Mouse (Mus musculus) intestine, embryonic 15.5 days (tissue): ENCODE measurements around the gene Ide. TPM values are rescaled to one million over a fixed set of nuclear protein-coding genes. Genes with fewer than 3 reads are reported as not detected.

Source experiments
- ATAC-seq: fragments of 200-750 bp; cut with Nextera tagmentation; 2 replicates; pipeline ENCODE4 v1.8.0; 2017; ENCODE audit warnings: moderate TSS enrichment, moderate library complexity
- H3K27ac ChIP-seq: fragments of 300-500 bp; sonication (generic); 2 replicates; pipeline ENCODE4 v1.5.1; 2015; ENCODE audit warnings: mild to moderate bottlenecking, inconsistent platforms
- H3K27me3 ChIP-seq: fragments of 300-500 bp; sonication (generic); replicated peaks from 2 replicates; pipeline ENCODE4 v1.6.1; 2015; ENCODE audit warnings: inconsistent platforms
- H3K36me3 ChIP-seq: fragments of 300-500 bp; sonication (generic); 2 replicates; pipeline ENCODE4 v1.6.1; 2015; ENCODE audit warnings: inconsistent platforms
- H3K4me1 ChIP-seq: fragments of 300-500 bp; sonication (generic); replicated peaks from 2 replicates; pipeline ENCODE4 v1.6.1; 2015; ENCODE audit warnings: inconsistent platforms
- H3K4me2 ChIP-seq: fragments of 300-500 bp; sonication (generic); replicated peaks from 2 replicates; pipeline ENCODE4 v1.6.1; 2015; ENCODE audit warnings: mild to moderate bottlenecking, inconsistent platforms
- H3K4me3 ChIP-seq: fragments of 300-500 bp; sonication (generic); replicated peaks from 2 replicates; pipeline ENCODE4 v1.5.1; 2015; ENCODE audit warnings: inconsistent platforms
- H3K9ac ChIP-seq: fragments of 300-500 bp; sonication (generic); 2 replicates; pipeline ENCODE4 v1.6.1; 2015; ENCODE audit warnings: inconsistent platforms
- H3K9me3 ChIP-seq: fragments of 300-500 bp; sonication (generic); 2 replicates; pipeline ENCODE4 v1.6.1; 2016; ENCODE audit warnings: inconsistent platforms
- WGBS: fragments of 180-500 bp; shearing (Covaris S2); methylation state at CpG from one replicate; pipeline ENCODE4 v1.1.7; 2015; 5-methylcytosine and 5-hydroxymethylcytosine counted together
- polyA plus RNA-seq: library from polyadenylated mRNA; unstranded; fragments of >200 nt; fragmentation: Nextera tagmentation; extraction: Ambion mirVana; gene quantifications from 2 replicates; pipeline ENCODE4 v1.2.1, GENCODE M21; 2015

Gene Ide
- polyA plus RNA-seq, 1 experiment from 2014 or later: 56.2 TPM

GRCm38 (mm10) chr19:37362545-37362944 is 24.9 kb upstream of the Ide start:
- Histone ChIP-seq H3K4me2 (no peak overlapping the region), H3K4me3 (no peak overlapping the region), H3K27me3 (no peaks in the 10 kb centered on the region), H3K9me3 (no peaks in the 10 kb centered on the region), H3K36me3 (no peaks in the 10 kb centered on the region), H3K9ac (no peak overlapping the region), H3K27ac (no peak overlapping the region), H3K4me1 (no peaks in the 10 kb centered on the region)
- ATAC-seq: no peak
- 41% methylated on average over 5 of the region's 5 CpGs for WGBS

GRCm38 (mm10) chr19:37360044-37360443 is 22.4 kb upstream of the Ide start:
- H3K36me3 ChIP-seq: no peaks in the 10 kb centered on the region
- H3K9ac ChIP-seq: no peak overlapping the region
- no peaks in the 10 kb centered on the region for H3K27me3 ChIP-seq
- no peaks in the 10 kb centered on the region for H3K4me1 ChIP-seq
- H3K4me2 ChIP-seq: no peak overlapping the region
- H3K9me3 ChIP-seq: no peaks in the 10 kb centered on the region
- no peak for ATAC-seq
- 53% methylated on average over 5 of the region's 5 CpGs for WGBS
- H3K27ac ChIP-seq: no peak overlapping the region
- no peak overlapping the region for H3K4me3 ChIP-seq

GRCm38 (mm10) chr19:37353331-37353730 is 15.7 kb upstream of the Ide start:
- H3K9ac ChIP-seq: no peak overlapping the region
- H3K27me3 ChIP-seq: no peaks in the 10 kb centered on the region
- no peak overlapping the region for H3K4me2 ChIP-seq
- no peaks in the 10 kb centered on the region for H3K4me1 ChIP-seq
- 0 out of 2 replicates have a peak, but pooled peaks cover 3% of the 10 kb centered on the region for H3K36me3 ChIP-seq
- no peak overlapping the region for H3K27ac ChIP-seq
- no peaks in the 10 kb centered on the region for H3K9me3 ChIP-seq
- WGBS: 91% methylated on average over 6 of the region's 6 CpGs
- no peak overlapping the region for H3K4me3 ChIP-seq
- ATAC-seq: no peak

GRCm38 (mm10) chr19:37352756-37353155 is 15.1 kb upstream of the Ide start:
- no peak overlapping the region for H3K9ac ChIP-seq
- H3K36me3 ChIP-seq: 0 out of 2 replicates have a peak, but pooled peaks cover 3% of the 10 kb centered on the region
- no peak overlapping the region for H3K27ac ChIP-seq
- H3K4me1 ChIP-seq: no peaks in the 10 kb centered on the region
- no peak overlapping the region for H3K4me3 ChIP-seq
- no peaks in the 10 kb centered on the region for H3K9me3 ChIP-seq
- no peaks in the 10 kb centered on the region for H3K27me3 ChIP-seq
- H3K4me2 ChIP-seq: no peak overlapping the region
- 96% methylated on average over 3 of the region's 3 CpGs for WGBS
- no peak for ATAC-seq

GRCm38 (mm10) chr19:37348952-37349351 is 11.3 kb upstream of the Ide start:
- Histone ChIP-seq H3K4me3 (no peak overlapping the region), H3K9ac (no peak overlapping the region), H3K27me3 (no peaks in the 10 kb centered on the region), H3K4me1 (no peaks in the 10 kb centered on the region), H3K27ac (no peak overlapping the region), H3K9me3 (no peaks in the 10 kb centered on the region), H3K4me2 (no peak overlapping the region), H3K36me3 (0 out of 2 replicates have a peak, but pooled peaks cover 3% of the 10 kb centered on the region)
- ATAC-seq: peak; percentile 60

GRCm38 (mm10) chr19:37348331-37348730 is 10.7 kb upstream of the Ide start:
- Histone ChIP-seq H3K27me3 (no peaks in the 10 kb centered on the region), H3K4me1 (no peaks in the 10 kb centered on the region), H3K9ac (no peak overlapping the region), H3K9me3 (no peaks in the 10 kb centered on the region), H3K36me3 (0 out of 2 replicates have a peak, but pooled peaks cover 3% of the 10 kb centered on the region), H3K4me3 (no peak overlapping the region), H3K4me2 (no peak overlapping the region), H3K27ac (no peak overlapping the region)
- ATAC-seq: no peak
- WGBS: 88% methylated on average over 10 of the region's 10 CpGs

GRCm38 (mm10) chr19:37346258-37346657 is 8.6 kb upstream of the Ide start:
- H3K27ac ChIP-seq: no peak overlapping the region
- H3K4me1 ChIP-seq: no peaks in the 10 kb centered on the region
- WGBS: 56% methylated on average over 3 of the region's 3 CpGs
- no peak overlapping the region for H3K4me2 ChIP-seq
- ATAC-seq: no peak
- H3K27me3 ChIP-seq: no peaks in the 10 kb centered on the region
- H3K4me3 ChIP-seq: no peak overlapping the region
- no peaks in the 10 kb centered on the region for H3K36me3 ChIP-seq
- H3K9ac ChIP-seq: no peak overlapping the region
- H3K9me3 ChIP-seq: no peaks in the 10 kb centered on the region

GRCm38 (mm10) chr19:37343899-37344298 is 6.2 kb upstream of the Ide start:
- Histone ChIP-seq H3K27me3 (no peaks in the 10 kb centered on the region), H3K9me3 (no peaks in the 10 kb centered on the region), H3K36me3 (no peaks in the 10 kb centered on the region), H3K4me2 (no peak overlapping the region), H3K4me1 (no peaks in the 10 kb centered on the region), H3K27ac (no peak overlapping the region), H3K9ac (no peak overlapping the region), H3K4me3 (no peak overlapping the region)
- WGBS: 55% methylated on average over 5 of the region's 5 CpGs
- peak; percentile 74 for ATAC-seq

GRCm38 (mm10) chr19:37340931-37341330 is 3.3 kb upstream of the Ide start:
- ATAC-seq: no peak
- Histone ChIP-seq H3K36me3 (no peaks in the 10 kb centered on the region), H3K4me2 (no peak overlapping the region), H3K4me1 (no peaks in the 10 kb centered on the region; the same call in 1 of the 2 replicates), H3K27me3 (no peaks in the 10 kb centered on the region), H3K27ac (no peak overlapping the region), H3K9ac (no peak overlapping the region), H3K9me3 (no peaks in the 10 kb centered on the region), H3K4me3 (no peak overlapping the region)
- WGBS: 68% methylated on average over 5 of the region's 5 CpGs

GRCm38 (mm10) chr19:37340495-37340894 is 2.8 kb upstream of the Ide start:
- 66% methylated on average over 5 of the region's 5 CpGs for WGBS

GRCm38 (mm10) chr19:37335392-37335791 is 2.3 kb downstream of the Ide start:
- Histone ChIP-seq H3K4me3 (no peak overlapping the region), H3K9ac (no peak overlapping the region), H3K4me2 (no peak overlapping the region), H3K4me1 (no peaks in the 10 kb centered on the region; the same call in 1 of the 2 replicates), H3K27ac (no peak overlapping the region), H3K9me3 (no peaks in the 10 kb centered on the region), H3K27me3 (no peaks in the 10 kb centered on the region), H3K36me3 (no peaks in the 10 kb centered on the region)
- WGBS: 68% methylated on average over 1 of the region's 1 CpGs
- ATAC-seq: no peak

More at GRCm38 (mm10) chr19:37340495-37340894, 2.8 kb upstream of the Ide start:
- Histone ChIP-seq H3K4me3 (no peak overlapping the region), H3K9me3 (no peaks in the 10 kb centered on the region), H3K4me2 (no peak overlapping the region), H3K9ac (no peak overlapping the region), H3K36me3 (no peaks in the 10 kb centered on the region), H3K27me3 (no peaks in the 10 kb centered on the region), H3K27ac (no peak overlapping the region), H3K4me1 (no peaks in the 10 kb centered on the region; the same call in 1 of the 2 replicates)
- ATAC-seq: no peak

GRCm38 (mm10) chr19:37333357-37333756 is 4.3 kb downstream of the Ide start:
- H3K4me1 ChIP-seq: no peaks in the 10 kb centered on the region; the same call in 1 of the 2 replicates
- ATAC-seq: no peak

GRCm38 (mm10) chr19:37332726-37333125 is 4.9 kb downstream of the Ide start:
- Histone ChIP-seq H3K27ac (no peak overlapping the region), H3K36me3 (0 out of 2 replicates have a peak, but pooled peaks cover 2% of the 10 kb centered on the region), H3K4me2 (no peak overlapping the region), H3K4me3 (no peak overlapping the region), H3K9me3 (no peaks in the 10 kb centered on the region), H3K9ac (no peak overlapping the region), H3K4me1 (no peaks in the 10 kb centered on the region), H3K27me3 (no peaks in the 10 kb centered on the region)
- WGBS: 85% methylated on average over 4 of the region's 4 CpGs
- no peak for ATAC-seq

More at GRCm38 (mm10) chr19:37333357-37333756, 4.3 kb downstream of the Ide start:
- H3K4me2 ChIP-seq: no peak overlapping the region
- H3K36me3 ChIP-seq: no peaks in the 10 kb centered on the region
- no peak overlapping the region for H3K4me3 ChIP-seq
- no peak overlapping the region for H3K27ac ChIP-seq
- no peaks in the 10 kb centered on the region for H3K27me3 ChIP-seq
- H3K9me3 ChIP-seq: no peaks in the 10 kb centered on the region
- WGBS: 90% methylated on average over 5 of the region's 5 CpGs
- H3K9ac ChIP-seq: no peak overlapping the region
